Mouse (Mus musculus) heart, embryonic 12.5 days (tissue): ENCODE results near the gene Prune2. TPM values are rescaled to one million over a fixed set of nuclear protein-coding genes. Genes with fewer than 3 reads are reported as not detected.
A peak's percentile ranks its signal among the peaks of the same experiment; 100 is the strongest.
"Not testable (repeated sequence)": the region's sequence is repeated elsewhere in the genome, so short reads cannot be mapped to it uniquely, and the experiment has no call there.

Experiments
- ATAC-seq: fragments of 200-750 bp; cut with Nextera tagmentation; 2 replicates; pipeline ENCODE4 v1.8.0; 2017; ENCODE audit warnings: moderate TSS enrichment, moderate library complexity; ENCODE audit not compliant: insufficient number of reproducible peaks, low FRiP score
- H3K27ac ChIP-seq: fragments of 300-500 bp; sonication (generic); 2 replicates; pipeline ENCODE4 v1.5.1; 2016; ENCODE audit warnings: mild to moderate bottlenecking, moderate library complexity; ENCODE audit not compliant: poor library complexity, severe bottlenecking
- H3K27me3 ChIP-seq: fragments of 300-500 bp; sonication (generic); replicated peaks from 2 replicates; pipeline ENCODE4 v1.6.1; 2016; ENCODE audit warnings: mild to moderate bottlenecking, moderate library complexity
- H3K36me3 ChIP-seq: fragments of 300-500 bp; sonication (generic); 2 replicates; pipeline ENCODE4 v1.6.1; 2016; ENCODE audit warnings: mild to moderate bottlenecking, moderate library complexity
- H3K4me1 ChIP-seq: fragments of 300-500 bp; sonication (generic); replicated peaks from 2 replicates; pipeline ENCODE4 v1.6.1; 2016; ENCODE audit warnings: mild to moderate bottlenecking
- H3K4me2 ChIP-seq: fragments of 300-500 bp; sonication (generic); 2 replicates; pipeline ENCODE4 v1.6.1; 2016; ENCODE audit warnings: mild to moderate bottlenecking, moderate library complexity
- H3K4me3 ChIP-seq: fragments of 300-500 bp; sonication (generic); 2 replicates; pipeline ENCODE4 v1.5.1; 2016; ENCODE audit warnings: mild to moderate bottlenecking
- H3K9ac ChIP-seq: fragments of 300-500 bp; sonication (generic); 2 replicates; pipeline ENCODE4 v1.6.1; 2016; ENCODE audit warnings: mild to moderate bottlenecking, moderate library complexity
- H3K9me3 ChIP-seq: fragments of 300-500 bp; sonication (generic); replicated peaks from 2 replicates; pipeline ENCODE4 v1.6.1; 2016; ENCODE audit warnings: mild to moderate bottlenecking, moderate library complexity
- WGBS: fragments of 180-500 bp; shearing (Covaris S2); methylation state at CpG from one replicate; pipeline ENCODE4 v1.1.7; 2016; 5-methylcytosine and 5-hydroxymethylcytosine counted together
- polyA plus RNA-seq: library from polyadenylated mRNA; unstranded; fragments of >200 nt; fragmentation: Nextera tagmentation; extraction: Ambion mirVana; gene quantifications from 2 replicates; pipeline ENCODE4 v1.2.1, GENCODE M21; 2016

Gene Prune2
- polyA plus RNA-seq, 1 experiment from 2014 or later: 8.2 TPM

DNA sequence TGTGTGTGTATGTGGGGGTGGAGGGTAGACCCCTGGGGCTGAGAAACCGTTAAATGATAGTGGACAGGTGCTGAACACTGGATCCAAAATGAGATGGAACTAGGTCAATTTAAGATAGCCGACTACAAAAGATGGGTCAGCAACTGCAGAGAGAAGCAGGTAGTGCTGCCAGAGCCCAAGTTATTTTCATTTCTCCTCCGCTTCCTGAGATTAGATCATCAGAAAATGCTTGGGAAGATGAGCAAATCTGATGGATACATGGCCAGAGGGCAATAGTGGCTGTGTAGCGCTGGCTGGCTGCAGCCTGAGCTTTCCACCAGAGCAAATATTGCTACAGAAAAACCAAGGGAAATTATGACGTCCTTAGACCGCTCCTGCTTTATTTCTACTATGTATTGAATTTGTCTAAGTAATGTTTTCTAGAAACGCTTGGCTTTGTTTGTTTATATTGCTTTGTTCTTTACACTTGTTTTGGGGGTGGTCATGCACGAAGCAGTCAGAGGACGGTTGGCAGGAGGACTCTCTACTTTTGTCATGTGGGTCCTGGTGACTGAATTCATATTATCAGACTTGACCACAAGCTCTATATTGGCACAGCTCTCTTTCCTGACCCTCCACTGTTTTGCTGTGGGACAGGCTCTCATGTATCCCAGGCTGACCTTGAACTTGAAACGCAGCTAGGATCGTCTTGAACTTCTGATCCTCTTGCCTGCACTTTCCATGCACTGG is 198.2 kb downstream of the Prune2 start:
- H3K4me1 ChIP-seq: peaks cover 3% of the 10 kb centered on the region; the same call in 1 of the 2 replicates
- H3K4me2 ChIP-seq: no peak overlapping the region
- WGBS: 78% methylated on average over 11 of the region's 11 CpGs
- H3K4me3 ChIP-seq: no peak overlapping the region
- H3K27me3 ChIP-seq: 0 out of 2 replicates have a peak, but pooled peaks cover 3% of the 10 kb centered on the region
- no peak overlapping the region for H3K9ac ChIP-seq
- no peak for ATAC-seq
- no peaks in the 10 kb centered on the region for H3K9me3 ChIP-seq
- H3K27ac ChIP-seq: no peak overlapping the region
- no peaks in the 10 kb centered on the region for H3K36me3 ChIP-seq

DNA sequence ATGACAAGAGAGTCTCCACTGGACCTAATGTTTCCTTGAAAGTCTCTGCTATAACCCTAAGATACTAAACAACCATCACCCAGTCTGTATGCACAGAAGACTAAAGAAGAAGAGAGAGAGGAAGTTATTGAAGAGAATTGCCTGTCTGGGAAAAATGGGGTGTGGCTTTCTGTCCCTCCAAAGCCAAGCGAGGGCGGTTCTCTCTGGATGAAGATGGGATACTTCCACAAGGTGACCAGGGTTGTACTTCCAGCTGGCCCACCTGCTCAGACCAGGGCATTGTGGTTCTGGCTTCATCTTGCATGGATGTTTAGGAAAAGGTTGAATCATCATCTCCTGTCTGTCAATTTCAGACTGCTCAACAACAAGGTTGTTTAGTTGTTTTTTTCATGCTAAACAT is 199.3 kb downstream of the Prune2 start:
- H3K9ac ChIP-seq: no peak overlapping the region
- no peak overlapping the region for H3K4me2 ChIP-seq
- no peaks in the 10 kb centered on the region for H3K9me3 ChIP-seq
- 79% methylated on average over 2 of the region's 2 CpGs for WGBS
- no peaks in the 10 kb centered on the region for H3K36me3 ChIP-seq
- ATAC-seq: no peak
- no peak overlapping the region for H3K4me3 ChIP-seq
- peaks cover 11% of the 10 kb centered on the region for H3K4me1 ChIP-seq
- 0 out of 2 replicates have a peak, but pooled peaks cover 3% of the 10 kb centered on the region for H3K27me3 ChIP-seq
- no peak overlapping the region for H3K27ac ChIP-seq

DNA sequence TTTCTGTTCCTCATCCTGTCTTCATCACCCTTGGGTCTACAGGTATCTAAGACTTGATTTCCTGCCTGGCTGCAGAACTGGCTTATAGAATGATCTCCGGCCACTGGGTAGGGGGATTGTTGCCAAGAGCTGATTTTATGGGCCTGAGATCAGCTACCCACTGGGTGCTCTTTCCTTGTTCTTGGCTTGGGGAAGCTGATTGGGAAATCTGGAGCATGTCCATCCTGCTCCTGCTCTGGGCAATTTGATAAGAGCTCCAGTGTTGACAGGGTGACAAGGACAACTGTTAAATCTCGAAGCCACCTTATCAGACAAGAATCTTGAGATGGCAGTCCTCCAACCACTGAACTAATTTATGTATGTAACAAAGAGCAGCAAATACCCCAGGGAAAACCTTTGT is 203.8 kb downstream of the Prune2 start:
- Histone ChIP-seq H3K9me3 (no peaks in the 10 kb centered on the region), H3K36me3 (no peaks in the 10 kb centered on the region), H3K4me3 (no peak overlapping the region), H3K27me3 (0 out of 2 replicates have a peak, but pooled peaks cover 3% of the 10 kb centered on the region), H3K4me2 (no peak overlapping the region), H3K9ac (no peak overlapping the region), H3K27ac (no peak overlapping the region), H3K4me1 (peaks cover 16% of the 10 kb centered on the region)
- ATAC-seq: no peak
- 17% methylated on average over 2 of the region's 2 CpGs for WGBS

DNA sequence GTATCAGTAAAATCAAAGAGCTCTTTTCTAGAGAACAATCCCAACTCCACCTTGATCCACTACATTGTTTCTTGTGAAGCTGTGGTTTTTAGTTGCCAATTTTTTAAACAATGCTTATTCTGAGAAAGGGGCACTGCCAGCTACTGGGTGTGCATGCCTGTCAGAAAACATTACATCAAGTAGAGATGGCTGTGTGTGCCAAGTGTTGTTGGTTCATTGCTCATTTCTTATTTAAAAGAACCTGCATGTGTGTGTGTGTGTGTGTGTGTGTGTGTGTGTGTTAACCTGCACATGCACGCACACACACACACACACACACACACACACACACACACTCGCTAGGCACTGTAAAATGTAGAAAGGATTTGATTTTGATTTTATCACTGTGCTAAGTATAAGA is 204.3 kb downstream of the Prune2 start:
- no peak overlapping the region for H3K27ac ChIP-seq
- H3K36me3 ChIP-seq: no peaks in the 10 kb centered on the region
- no peak overlapping the region for H3K4me2 ChIP-seq
- peaks cover 16% of the 10 kb centered on the region for H3K4me1 ChIP-seq
- no peak for ATAC-seq
- 68% methylated on average over 2 of the region's 2 CpGs for WGBS
- H3K9ac ChIP-seq: no peak overlapping the region
- no peak overlapping the region for H3K4me3 ChIP-seq
- no peaks in the 10 kb centered on the region for H3K9me3 ChIP-seq
- H3K27me3 ChIP-seq: 0 out of 2 replicates have a peak, but pooled peaks cover 3% of the 10 kb centered on the region

DNA sequence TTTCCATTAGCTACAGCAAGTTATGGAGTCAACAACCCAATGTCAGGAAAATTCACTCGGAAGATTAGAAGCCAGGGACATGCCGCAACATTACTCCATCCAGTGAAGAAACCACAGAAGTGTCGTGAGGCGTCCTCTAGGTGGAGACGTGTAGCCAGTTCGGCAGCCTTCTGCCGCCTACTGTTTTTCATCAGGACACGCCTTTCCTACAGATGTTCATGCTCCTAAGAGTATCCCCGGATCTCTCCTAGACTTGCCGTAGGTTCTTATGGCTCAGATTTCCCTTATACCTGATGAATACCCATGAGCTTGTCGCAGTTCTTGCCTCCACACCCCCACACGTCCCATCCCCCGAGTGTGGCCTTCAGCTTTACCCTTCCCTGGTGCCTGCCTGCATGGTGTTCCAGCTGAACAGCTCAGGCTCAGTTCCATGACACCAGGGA is 207.6 kb downstream of the Prune2 start:
- peak; percentile 55; the same call in 1 of the 2 replicates for ATAC-seq
- H3K27ac ChIP-seq: no peak overlapping the region
- H3K9me3 ChIP-seq: no peaks in the 10 kb centered on the region
- peak overlapping the region; percentile 55 for H3K4me2 ChIP-seq
- no peak overlapping the region for H3K9ac ChIP-seq
- H3K27me3 ChIP-seq: no peaks in the 10 kb centered on the region
- H3K4me1 ChIP-seq: peaks cover 24% of the 10 kb centered on the region
- WGBS: 10% methylated on average over 13 of the region's 13 CpGs
- H3K4me3 ChIP-seq: 0 out of 2 replicates have a peak overlapping the region, but pooled peaks have one; percentile 7
- H3K36me3 ChIP-seq: no peaks in the 10 kb centered on the region

DNA sequence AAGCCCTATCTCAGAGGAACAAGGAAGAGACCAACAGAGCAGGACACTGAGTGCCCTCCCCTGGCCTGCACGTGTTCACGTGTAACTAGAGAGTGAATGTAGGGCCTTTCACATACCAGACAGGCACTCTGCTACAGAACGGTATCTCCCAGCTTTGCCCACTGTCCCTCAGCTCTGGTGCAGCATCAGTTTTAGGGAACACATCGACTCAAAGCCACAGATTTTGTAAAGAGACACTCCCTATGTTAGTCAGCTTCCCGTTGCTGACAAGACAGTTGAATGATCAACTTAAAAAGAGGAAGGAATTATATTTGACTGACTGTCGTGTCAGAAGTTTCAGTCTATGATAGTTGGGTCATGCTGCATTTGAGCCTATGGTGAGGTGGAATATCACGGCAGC is 210.4 kb downstream of the Prune2 start:
- no peaks in the 10 kb centered on the region for H3K36me3 ChIP-seq
- ATAC-seq: no peak
- no peak overlapping the region for H3K4me3 ChIP-seq
- 71% methylated on average over 7 of the region's 7 CpGs for WGBS
- no peak overlapping the region for H3K4me2 ChIP-seq
- peaks cover 11% of the 10 kb centered on the region for H3K4me1 ChIP-seq
- H3K27ac ChIP-seq: no peak overlapping the region
- no peak overlapping the region for H3K9ac ChIP-seq
- H3K9me3 ChIP-seq: no peaks in the 10 kb centered on the region
- no peaks in the 10 kb centered on the region for H3K27me3 ChIP-seq

DNA sequence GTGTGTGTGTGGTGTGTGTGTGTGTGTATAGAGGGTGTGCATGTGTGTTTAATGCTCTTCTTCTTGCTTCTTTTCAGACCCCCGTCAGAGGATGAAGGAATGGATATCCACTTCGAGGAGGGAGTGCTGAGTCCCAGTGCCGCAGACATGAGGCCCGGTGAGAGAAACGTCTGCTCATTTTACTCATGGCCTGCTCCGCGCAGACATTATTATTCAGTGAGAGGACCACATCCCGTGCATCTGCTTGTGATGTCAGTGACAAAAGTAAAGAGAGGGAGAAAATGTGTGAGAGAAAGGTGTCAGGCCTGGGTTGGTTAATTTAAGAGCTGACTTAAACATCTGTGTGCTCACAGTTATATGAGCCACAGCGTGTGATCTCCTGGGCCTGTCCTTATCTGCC is 212.3 kb downstream of the Prune2 start:
- peaks cover 11% of the 10 kb centered on the region for H3K4me1 ChIP-seq
- no peak overlapping the region for H3K27ac ChIP-seq
- H3K36me3 ChIP-seq: no peaks in the 10 kb centered on the region
- 72% methylated on average over 9 of the region's 9 CpGs for WGBS
- no peak overlapping the region for H3K4me3 ChIP-seq
- H3K4me2 ChIP-seq: no peak overlapping the region
- no peak for ATAC-seq
- H3K9me3 ChIP-seq: no peaks in the 10 kb centered on the region
- no peaks in the 10 kb centered on the region for H3K27me3 ChIP-seq
- H3K9ac ChIP-seq: no peak overlapping the region

DNA sequence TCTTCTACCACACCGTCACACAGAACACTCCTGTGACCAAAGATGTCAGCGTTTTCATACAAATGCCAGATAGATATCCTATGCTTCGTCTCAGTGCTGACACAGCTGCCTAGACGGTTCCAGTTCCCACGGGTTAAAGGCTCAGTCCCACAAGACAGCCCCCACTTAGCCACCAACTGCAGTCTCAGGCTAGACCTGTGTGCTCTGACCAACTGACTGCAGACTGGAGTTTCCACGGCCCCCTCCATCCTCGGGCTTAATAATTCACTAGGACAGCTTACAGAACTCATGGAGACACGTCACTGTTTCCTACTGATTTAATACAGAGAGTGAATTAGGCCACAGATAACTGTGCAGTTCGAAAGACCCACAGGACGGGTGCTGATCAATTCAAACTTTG is 213.8 kb downstream of the Prune2 start:
- no peak for ATAC-seq
- no peaks in the 10 kb centered on the region for H3K9me3 ChIP-seq
- peaks cover 8% of the 10 kb centered on the region for H3K4me1 ChIP-seq
- no peaks in the 10 kb centered on the region for H3K36me3 ChIP-seq
- H3K4me3 ChIP-seq: no peak overlapping the region
- H3K27me3 ChIP-seq: no peaks in the 10 kb centered on the region
- no peak overlapping the region for H3K4me2 ChIP-seq
- no peak overlapping the region for H3K27ac ChIP-seq
- 70% methylated on average over 10 of the region's 10 CpGs for WGBS
- H3K9ac ChIP-seq: no peak overlapping the region

DNA sequence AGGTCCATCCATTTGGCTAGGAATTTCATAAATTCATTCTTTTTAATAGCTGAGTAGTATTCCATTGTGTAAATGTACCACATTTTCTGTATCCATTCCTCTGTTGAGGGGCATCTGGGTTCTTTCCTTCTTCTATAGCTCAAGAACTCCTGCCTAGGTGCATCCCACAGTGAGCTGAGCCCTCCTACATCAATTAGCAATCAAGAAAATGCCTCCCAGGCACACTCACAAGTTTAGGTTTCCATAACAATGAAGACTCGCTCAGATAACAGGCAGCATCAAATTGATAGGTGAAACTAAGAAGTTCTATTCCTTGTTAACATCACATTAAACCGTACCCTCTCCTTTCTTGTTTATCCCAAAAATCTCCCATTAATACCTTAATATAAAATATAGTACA is 218.6 kb downstream of the Prune2 start:
- not testable (repeated sequence) for H3K9ac ChIP-seq, H3K27me3 ChIP-seq, H3K27ac ChIP-seq, ATAC-seq, H3K4me2 ChIP-seq, H3K36me3 ChIP-seq, H3K4me3 ChIP-seq, H3K4me1 ChIP-seq, H3K9me3 ChIP-seq
- WGBS: 81% methylated on average over 2 of the region's 2 CpGs

DNA sequence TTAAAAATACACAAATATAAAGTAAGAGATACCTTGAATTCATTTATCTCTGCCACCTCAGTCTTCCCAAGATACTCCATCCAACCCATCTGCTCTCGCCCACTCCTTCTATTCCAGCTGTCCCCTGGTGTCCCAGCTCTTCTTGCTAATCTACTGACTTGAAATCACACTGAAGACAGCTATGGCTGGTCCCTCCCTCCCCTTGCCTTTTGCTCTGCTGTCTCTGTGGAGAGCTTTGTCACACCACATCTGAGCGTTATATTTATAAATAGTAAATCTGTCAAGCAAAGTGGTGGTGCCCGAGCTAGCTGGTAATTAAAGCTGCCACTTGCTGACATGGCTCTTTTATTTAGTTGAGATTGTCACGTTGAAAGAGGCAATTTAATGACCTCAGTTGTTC is 224.6 kb downstream of the Prune2 start:
- WGBS: 40% methylated on average over 4 of the region's 4 CpGs
- Histone ChIP-seq H3K4me3 (no peak overlapping the region), H3K4me2 (no peak overlapping the region), H3K36me3 (no peaks in the 10 kb centered on the region), H3K27me3 (no peaks in the 10 kb centered on the region), H3K4me1 (peaks cover 4% of the 10 kb centered on the region), H3K9me3 (no peaks in the 10 kb centered on the region), H3K27ac (peak overlapping the region; percentile 51; the same call in 1 of the 2 replicates), H3K9ac (no peak overlapping the region)
- ATAC-seq: no peak

DNA sequence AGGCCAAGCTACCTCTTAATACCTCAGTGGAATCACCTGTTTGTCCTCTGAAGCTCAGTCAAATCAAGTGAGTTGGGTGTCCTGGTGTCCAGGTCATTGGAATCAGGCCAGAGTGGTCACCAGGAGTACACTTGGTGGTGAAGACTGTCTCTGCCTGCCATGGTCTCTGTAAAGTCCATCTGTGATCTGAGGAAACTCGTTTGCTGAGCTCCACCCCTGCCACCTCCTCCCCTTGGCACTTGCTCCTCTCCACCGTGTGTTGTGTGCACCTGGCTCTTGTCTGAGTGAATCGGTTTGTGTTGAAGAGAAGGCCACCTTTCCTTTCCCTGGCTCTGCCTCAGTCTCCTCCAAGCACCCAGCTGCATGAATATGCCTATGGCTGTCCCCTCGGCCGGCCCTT is 238.8 kb downstream of the Prune2 start:
- ATAC-seq: no peak; the same call in 1 of the 2 replicates
- H3K27ac ChIP-seq: no peak overlapping the region
- peaks cover 8% of the 10 kb centered on the region; the same call in 1 of the 2 replicates for H3K27me3 ChIP-seq
- H3K4me3 ChIP-seq: no peak overlapping the region
- no peaks in the 10 kb centered on the region for H3K36me3 ChIP-seq
- no peaks in the 10 kb centered on the region for H3K9me3 ChIP-seq
- no peak overlapping the region for H3K9ac ChIP-seq
- peaks cover 8% of the 10 kb centered on the region for H3K4me1 ChIP-seq
- WGBS: 69% methylated on average over 5 of the region's 5 CpGs
- no peak overlapping the region for H3K4me2 ChIP-seq
